Mouse (Mus musculus) G1E (cell line): ENCODE data around the gene Arhgef19.

ENCODE experiments used
- CTCF ChIP-seq: IDR thresholded peaks from 2 replicates; pipeline ENCODE4 v1.5.1; 2012; ENCODE audit warnings: low read depth, low read length, inconsistent platforms, mixed read lengths
- GATA1 ChIP-seq: IDR thresholded peaks from 2 replicates; pipeline ENCODE4 v1.6.1; 2012; ENCODE audit warnings: borderline replicate concordance, low read length, inconsistent platforms, mixed read lengths
- GATA2 ChIP-seq: IDR thresholded peaks from 2 replicates; pipeline ENCODE4 v1.6.1; 2012; ENCODE audit warnings: low read depth, low read length, inconsistent platforms, borderline replicate concordance
- POLR2AphosphoS5 ChIP-seq: IDR thresholded peaks from 2 replicates; pipeline ENCODE4 v1.6.1; 2012; ENCODE audit warnings: low read depth, low read length, inconsistent platforms; ENCODE audit not compliant: insufficient replicate concordance
- TAL1 ChIP-seq: conservative IDR thresholded peaks from 2 replicates; pipeline ENCODE4 v1.6.1; 2012; ENCODE audit warnings: low read depth, low read length, inconsistent platforms, mixed read lengths

- TF ChIP-seq CTCF (no peak), GATA1 (no peak), POLR2AphosphoS5 (no peak), TAL1 (no peak), GATA2 (no peak)
These were observed 45.2 kb downstream of the Arhgef19 start for GRCm38 (mm10) chr4:141284486-141284885.
